Mouse (Mus musculus): Measurements from ENCODE around the gene Pgc. TPM values are rescaled to one million over a fixed set of nuclear protein-coding genes. Genes with fewer than 3 reads are reported as not detected.

Pgc gene
- polyA plus RNA-seq (2015; fragmentation: Illumina TruSeq; extraction: RNeasy Lipid Tissue Mini Kit (QIAGEN cat#74804); ENCODE audit: insufficient read depth, low read depth, low replicate concordance): not detected

DNA sequence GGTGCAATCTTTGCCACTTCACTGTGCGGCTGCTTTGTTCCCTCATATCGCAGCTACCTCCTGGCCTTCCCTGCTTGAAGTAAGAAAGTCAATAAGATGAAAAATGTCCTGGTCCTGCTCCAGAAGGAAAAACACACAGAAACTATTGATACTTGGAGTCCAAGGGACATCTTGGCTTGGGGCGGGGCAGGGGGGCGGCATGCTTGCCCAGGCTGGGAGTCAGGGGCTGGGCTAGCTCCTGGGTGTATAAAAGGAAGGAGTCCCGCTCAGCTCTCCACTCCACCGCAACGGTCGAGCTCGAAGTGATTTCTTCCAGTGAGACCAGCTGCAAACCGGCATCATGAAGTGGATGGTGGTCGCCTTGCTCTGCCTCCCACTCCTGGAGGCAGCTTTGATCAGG, at the start of gene Pgc:
Gene Pgc (plus strand): TSS at position 277 of the 400 bp plus-strand sequence.

DNA sequence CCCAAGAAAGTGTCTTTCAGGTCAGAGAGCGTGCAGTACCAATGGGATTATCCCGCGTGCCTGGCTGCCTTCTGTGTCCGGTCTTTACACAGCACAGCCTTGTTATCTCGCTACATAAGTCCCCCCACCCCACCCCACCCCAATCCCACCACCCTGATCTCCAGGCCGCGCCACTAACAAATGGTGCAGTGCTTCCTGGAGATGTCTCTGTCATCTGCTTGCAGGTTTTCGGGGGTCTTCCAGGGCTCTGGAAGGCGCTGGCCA, 38.4 kb upstream of the Pgc start, which contains the start of gene Tomm6:
Gene Tomm6 (minus strand): TSS at position 43 of the 264 bp plus-strand sequence.

GRCm38 (mm10) chr17:47688608-47689575, 37.8 kb upstream of the Pgc start, which contains the start of gene Frs3:
Gene Frs3 (plus strand): TSS chr17:47689030.

GRCm38 (mm10) chr17:47694442-47694502, 32.4 kb upstream of the Pgc start, which contains the start of gene Gm21981:
Gene Gm21981 (minus strand): TSS chr17:47694455.

DNA sequence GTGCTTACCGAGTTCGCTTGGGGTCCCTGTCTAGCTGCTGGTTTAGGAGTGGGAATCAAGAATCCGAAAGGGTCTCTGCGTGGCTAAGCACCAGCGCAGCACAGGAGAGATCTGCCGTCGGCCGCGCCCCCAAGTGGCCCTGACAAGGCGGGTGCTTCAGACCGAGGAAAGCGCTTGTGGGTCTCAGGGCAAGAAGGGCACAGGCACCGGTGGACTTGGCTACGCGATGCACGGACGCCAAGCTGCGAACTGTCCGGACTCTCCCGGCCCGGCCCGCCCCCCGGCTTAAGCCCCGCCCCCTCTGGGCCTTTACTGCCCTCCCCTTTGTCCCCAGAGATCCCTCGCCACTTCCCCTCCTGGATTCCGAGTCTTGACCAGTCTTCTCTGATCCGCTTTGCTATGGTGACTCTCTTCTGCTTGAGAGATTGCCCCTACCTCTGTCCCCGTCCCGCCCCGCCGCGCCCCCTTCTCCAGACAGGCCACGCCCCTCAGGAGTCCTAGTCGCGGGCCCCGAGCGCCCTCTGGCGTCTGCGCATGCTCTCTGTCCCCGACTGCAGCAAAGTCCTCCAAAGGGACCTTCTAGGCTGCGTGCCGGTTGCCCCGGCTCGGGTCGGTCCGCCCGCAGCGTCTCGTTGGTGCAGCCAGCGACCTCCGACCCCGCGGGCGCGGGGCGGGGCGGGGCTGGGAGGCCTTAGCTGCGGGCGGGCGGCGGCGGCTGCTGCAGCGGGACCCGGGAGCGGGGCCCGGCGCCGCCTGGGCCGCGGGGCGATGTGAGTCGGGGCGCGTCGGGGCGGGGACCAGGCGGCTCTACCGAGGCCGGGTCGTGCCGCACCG, 31.9 kb upstream of the Pgc start, which contains the start of gene Prickle4:
Gene Prickle4 (minus strand): TSS at position 234 of the 834 bp plus-strand sequence.

DNA sequence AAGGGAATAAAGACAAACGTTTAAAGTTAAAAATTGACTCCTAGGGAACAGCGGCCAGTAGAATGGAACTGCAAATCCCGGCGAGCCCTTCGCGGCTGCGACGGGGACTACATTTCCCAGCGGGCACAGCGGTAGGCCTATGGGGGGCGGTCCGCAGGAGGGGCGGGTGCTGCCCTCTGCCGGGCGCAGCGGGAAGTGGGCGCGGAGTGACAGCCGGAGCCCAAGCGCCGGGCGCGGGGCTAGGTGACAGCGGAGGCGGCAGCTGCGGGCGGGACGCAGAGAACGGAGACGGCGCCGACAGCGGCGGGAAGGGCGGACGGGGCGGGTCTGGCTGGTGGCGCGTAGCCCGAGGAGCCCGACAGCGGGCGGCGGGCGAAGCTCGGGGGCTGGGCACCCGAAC, 10.2 kb downstream of the Pgc start, which contains the start of gene Tfeb:
Gene Tfeb (plus strand): TSS at position 175 of the 400 bp plus-strand sequence.

Other genes with a start within 250 kb of the Pgc start
- 7.5 TPM for gene Taf8, start 224.6 kb upstream of the Pgc start, polyA plus RNA-seq (2015; fragmentation: Illumina TruSeq; extraction: RNeasy Lipid Tissue Mini Kit (QIAGEN cat#74804); ENCODE audit: insufficient read depth, low read depth, low replicate concordance)
- 26.9 TPM for gene Ccnd3, start 221.8 kb upstream of the Pgc start, polyA plus RNA-seq (2015; fragmentation: Illumina TruSeq; extraction: RNeasy Lipid Tissue Mini Kit (QIAGEN cat#74804); ENCODE audit: insufficient read depth, low read depth, low replicate concordance)
- 2.4 TPM for gene Bysl, start 115.3 kb upstream of the Pgc start, polyA plus RNA-seq (2015; fragmentation: Illumina TruSeq; extraction: RNeasy Lipid Tissue Mini Kit (QIAGEN cat#74804); ENCODE audit: insufficient read depth, low read depth, low replicate concordance)
- 12.8 TPM for gene Med20, start 115.3 kb upstream of the Pgc start, polyA plus RNA-seq (2015; fragmentation: Illumina TruSeq; extraction: RNeasy Lipid Tissue Mini Kit (QIAGEN cat#74804); ENCODE audit: insufficient read depth, low read depth, low replicate concordance)
- not detected for gene Gm20517, start 115.3 kb upstream of the Pgc start, polyA plus RNA-seq (2015; fragmentation: Illumina TruSeq; extraction: RNeasy Lipid Tissue Mini Kit (QIAGEN cat#74804); ENCODE audit: insufficient read depth, low read depth, low replicate concordance)
- gene Usp49, start 96.2 kb upstream of the Pgc start, polyA plus RNA-seq (2015; fragmentation: Illumina TruSeq; extraction: RNeasy Lipid Tissue Mini Kit (QIAGEN cat#74804); ENCODE audit: insufficient read depth, low read depth, low replicate concordance): 1.1 TPM
- 71.8 TPM for gene Tomm6, start 38.5 kb upstream of the Pgc start, polyA plus RNA-seq (2015; fragmentation: Illumina TruSeq; extraction: RNeasy Lipid Tissue Mini Kit (QIAGEN cat#74804); ENCODE audit: insufficient read depth, low read depth, low replicate concordance)
- gene Frs3, start 37.8 kb upstream of the Pgc start, polyA plus RNA-seq (2015; fragmentation: Illumina TruSeq; extraction: RNeasy Lipid Tissue Mini Kit (QIAGEN cat#74804); ENCODE audit: insufficient read depth, low read depth, low replicate concordance): 1.5 TPM
- gene Gm21981, start 32.4 kb upstream of the Pgc start, polyA plus RNA-seq (2015; fragmentation: Illumina TruSeq; extraction: RNeasy Lipid Tissue Mini Kit (QIAGEN cat#74804); ENCODE audit: insufficient read depth, low read depth, low replicate concordance): 0.42 TPM
- gene Prickle4, start 32.1 kb upstream of the Pgc start, polyA plus RNA-seq (2015; fragmentation: Illumina TruSeq; extraction: RNeasy Lipid Tissue Mini Kit (QIAGEN cat#74804); ENCODE audit: insufficient read depth, low read depth, low replicate concordance): 2.3 TPM
- gene Tfeb, start 10.2 kb downstream of the Pgc start, polyA plus RNA-seq (2015; fragmentation: Illumina TruSeq; extraction: RNeasy Lipid Tissue Mini Kit (QIAGEN cat#74804); ENCODE audit: insufficient read depth, low read depth, low replicate concordance): 3.0 TPM
- gene Mdfi, start 107.8 kb downstream of the Pgc start, polyA plus RNA-seq (2015; fragmentation: Illumina TruSeq; extraction: RNeasy Lipid Tissue Mini Kit (QIAGEN cat#74804); ENCODE audit: insufficient read depth, low read depth, low replicate concordance): 1.0 TPM
- 8.8 TPM for gene Foxp4, start 197.8 kb downstream of the Pgc start, polyA plus RNA-seq (2015; fragmentation: Illumina TruSeq; extraction: RNeasy Lipid Tissue Mini Kit (QIAGEN cat#74804); ENCODE audit: insufficient read depth, low read depth, low replicate concordance)